Mouse (Mus musculus) intestine, embryonic 14.5 days (tissue): Measurements from ENCODE around the gene Aldh4a1. TPM values are rescaled to one million over a fixed set of nuclear protein-coding genes. Genes with fewer than 3 reads are reported as not detected.
A peak's percentile ranks its signal among the peaks of the same experiment; 100 is the strongest.

Source experiments
- ATAC-seq: fragments of 200-750 bp; cut with Nextera tagmentation; replicated peaks from 2 replicates; pipeline ENCODE4 v1.8.0; 2017; ENCODE audit warnings: low read depth, moderate number of reproducible peaks, moderate TSS enrichment, moderate library complexity; ENCODE audit not compliant: low FRiP score, low TSS enrichment
- DNase-seq: peaks from one replicate; pipeline ENCODE4 v3.0.0-alpha.2; 2018; ENCODE audit warnings: low spot score
- H3K27ac ChIP-seq: fragments of 300-500 bp; sonication (generic); 2 replicates; pipeline ENCODE4 v1.5.1; 2014; ENCODE audit warnings: low read depth, mild to moderate bottlenecking, control low read depth
- H3K27me3 ChIP-seq: fragments of 300-500 bp; sonication (generic); replicated peaks from 2 replicates; pipeline ENCODE4 v1.6.1; 2014; ENCODE audit warnings: low read length, control low read depth; ENCODE audit not compliant: control insufficient read depth, insufficient read depth
- H3K36me3 ChIP-seq: fragments of 300-500 bp; sonication (generic); 2 replicates; pipeline ENCODE4 v1.6.1; 2014; ENCODE audit warnings: low read length, control low read depth; ENCODE audit not compliant: control insufficient read depth, insufficient read depth
- H3K4me1 ChIP-seq: fragments of 300-500 bp; sonication (generic); replicated peaks from 2 replicates; pipeline ENCODE4 v1.6.1; 2014; ENCODE audit warnings: low read length, control low read depth, mixed read lengths; ENCODE audit not compliant: control insufficient read depth, insufficient read depth
- H3K4me2 ChIP-seq: fragments of 300-500 bp; sonication (generic); 2 replicates; pipeline ENCODE4 v1.6.1; 2014; ENCODE audit warnings: low read length
- H3K4me3 ChIP-seq: fragments of 300-500 bp; sonication (generic); 2 replicates; pipeline ENCODE4 v1.5.1; 2014; ENCODE audit warnings: low read depth, low read length, control low read depth, mixed read lengths
- H3K9ac ChIP-seq: fragments of 300-500 bp; sonication (generic); 2 replicates; pipeline ENCODE4 v1.6.1; 2014; ENCODE audit warnings: mild to moderate bottlenecking, low read length
- H3K9me3 ChIP-seq: fragments of 300-500 bp; sonication (generic); 2 replicates; pipeline ENCODE4 v1.6.1; 2016; ENCODE audit warnings: low read length, control low read depth; ENCODE audit not compliant: control insufficient read depth
- WGBS: fragments of 180-500 bp; shearing (Covaris S2); extraction: QIAGEN DNeasy Blood & Tissue Kit; methylation state at CpG from one replicate; pipeline ENCODE4 v1.1.7; 2014; 5-methylcytosine and 5-hydroxymethylcytosine counted together
- microRNA-seq: library from miRNA; unstranded; fragments of <30 nt; microRNA quantifications from one replicate; pipeline ENCODE4, GENCODE M21; 2016
- polyA plus RNA-seq: library from polyadenylated mRNA; unstranded; fragments of >200 nt; fragmentation: Nextera tagmentation; extraction: Ambion mirVana; gene quantifications from 2 replicates; pipeline ENCODE4 v1.2.1, GENCODE M21; 2014

Gene Aldh4a1
- polyA plus RNA-seq, 1 experiment from 2014 or later, result 11.0 TPM

- H3K4me1 ChIP-seq, result no peaks in the 10 kb centered on the region
- ATAC-seq, result no peak
- peak; percentile 89 for DNase-seq
- WGBS, result 16% methylated on average over 3 of the region's 3 CpGs
- no peak overlapping the region for H3K9ac ChIP-seq
- no peaks in the 10 kb centered on the region for H3K36me3 ChIP-seq
- H3K27ac ChIP-seq, result no peak overlapping the region
- H3K9me3 ChIP-seq, result no peaks in the 10 kb centered on the region
- no peaks in the 10 kb centered on the region for H3K27me3 ChIP-seq
- H3K4me3 ChIP-seq, result no peak overlapping the region
- no peak overlapping the region for H3K4me2 ChIP-seq
Measured at GRCm38 (mm10) chr4:139684639-139685017, 62.0 kb downstream of the Aldh4a1 start.

- DNase-seq, result no peak
Measured at GRCm38 (mm10) chr4:139688058-139688457, 65.4 kb downstream of the Aldh4a1 start.

GRCm38 (mm10) chr4:139689627-139690269 is 67.1 kb downstream of the Aldh4a1 start:
- no peaks in the 10 kb centered on the region for H3K36me3 ChIP-seq
- H3K27me3 ChIP-seq, result 0 out of 2 replicates have a peak, but pooled peaks cover 3% of the 10 kb centered on the region
- H3K4me1 ChIP-seq, result no peaks in the 10 kb centered on the region
- H3K4me3 ChIP-seq, result no peak overlapping the region
- no peak overlapping the region for H3K27ac ChIP-seq
- no peak overlapping the region for H3K4me2 ChIP-seq
- H3K9me3 ChIP-seq, result no peaks in the 10 kb centered on the region
- WGBS, result 43% methylated on average over 7 of the region's 7 CpGs
- ATAC-seq (no peak), DNase-seq (no peak)
- H3K9ac ChIP-seq, result no peak overlapping the region

More at GRCm38 (mm10) chr4:139688058-139688457, 65.4 kb downstream of the Aldh4a1 start:
- no peak overlapping the region for H3K9ac ChIP-seq
- no peaks in the 10 kb centered on the region for H3K9me3 ChIP-seq
- no peak for ATAC-seq
- H3K27ac ChIP-seq, result no peak overlapping the region
- H3K4me1 ChIP-seq, result no peaks in the 10 kb centered on the region
- H3K4me3 ChIP-seq, result no peak overlapping the region
- no peaks in the 10 kb centered on the region for H3K27me3 ChIP-seq
- no peak overlapping the region for H3K4me2 ChIP-seq
- H3K36me3 ChIP-seq, result no peaks in the 10 kb centered on the region
- 72% methylated on average over 9 of the region's 9 CpGs for WGBS

- DNase-seq (no peak), ATAC-seq (no peak)
- Histone ChIP-seq H3K27ac (no peak overlapping the region), H3K4me2 (no peak overlapping the region), H3K36me3 (no peaks in the 10 kb centered on the region), H3K4me3 (no peak overlapping the region), H3K9ac (no peak overlapping the region), H3K9me3 (no peaks in the 10 kb centered on the region), H3K27me3 (0 out of 2 replicates have a peak, but pooled peaks cover 3% of the 10 kb centered on the region), H3K4me1 (no peaks in the 10 kb centered on the region; the same call in 1 of the 2 replicates)
- 38% methylated on average over 5 of the region's 5 CpGs for WGBS
Measured at GRCm38 (mm10) chr4:139693315-139693714, 70.6 kb downstream of the Aldh4a1 start.

GRCm38 (mm10) chr4:139697755-139698154 is 75.1 kb downstream of the Aldh4a1 start:
- H3K4me3 ChIP-seq, result no peak overlapping the region
- DNase-seq, result no peak
- H3K4me1 ChIP-seq, result no peaks in the 10 kb centered on the region; the same call in 1 of the 2 replicates

GRCm38 (mm10) chr4:139698602-139699001 is 75.9 kb downstream of the Aldh4a1 start:
- no peak overlapping the region for H3K9ac ChIP-seq
- WGBS, result 43% methylated on average over 8 of the region's 8 CpGs
- H3K27ac ChIP-seq, result no peak overlapping the region
- H3K27me3 ChIP-seq, result 0 out of 2 replicates have a peak, but pooled peaks cover 3% of the 10 kb centered on the region
- no peak overlapping the region for H3K4me3 ChIP-seq
- no peaks in the 10 kb centered on the region for H3K36me3 ChIP-seq
- ATAC-seq (no peak), DNase-seq (no peak)
- H3K9me3 ChIP-seq, result no peaks in the 10 kb centered on the region
- H3K4me1 ChIP-seq, result no peaks in the 10 kb centered on the region; the same call in 1 of the 2 replicates
- no peak overlapping the region for H3K4me2 ChIP-seq

More at GRCm38 (mm10) chr4:139697755-139698154, 75.1 kb downstream of the Aldh4a1 start:
- Histone ChIP-seq H3K27me3 (0 out of 2 replicates have a peak, but pooled peaks cover 3% of the 10 kb centered on the region), H3K27ac (no peak overlapping the region), H3K36me3 (no peaks in the 10 kb centered on the region), H3K9me3 (no peaks in the 10 kb centered on the region), H3K9ac (no peak overlapping the region), H3K4me2 (no peak overlapping the region)
- ATAC-seq, result no peak
- WGBS, result 7% methylated on average over 9 of the region's 9 CpGs

Small RNAs within 50 kb of the gene (microRNA-seq; reads per million reads assigned to microRNA genes)
- gene Gm25571, result not detected
- gene Mir7020, result not detected

Other genes starting within 250 kb of the Aldh4a1 start
- 5.1 and 5.2 TPM in 2 replicates for gene Iffo2, start 92.3 kb upstream of the Aldh4a1 start, polyA plus RNA-seq
- gene Gm21969, start 19.7 kb upstream of the Aldh4a1 start, polyA plus RNA-seq, result not detected in 2 replicates
- gene Tas1r2, start 30.7 kb downstream of the Aldh4a1 start, polyA plus RNA-seq, result not detected in 2 replicates
- gene Pax7, start 210.7 kb downstream of the Aldh4a1 start, polyA plus RNA-seq, result not detected in 2 replicates